Mouse (Mus musculus): ENCODE results near the gene Nat8f3. TPM values are rescaled to one million over a fixed set of nuclear protein-coding genes. Genes with fewer than 3 reads are reported as not detected.

The Nat8f3 gene
- polyA plus RNA-seq (2015; fragmentation: Nextera tagmentation; extraction: Ambion mirVana) = 0.10 and 0.17 TPM in 2 replicates

GRCm38 (mm10) chr6:85765532-85765931 is at the start of gene Nat8f3:
Gene Nat8f3 (minus strand): TSS chr6:85765754.

GRCm38 (mm10) chr6:85713105-85713504 is 52.4 kb downstream of the Nat8f3 start, which contains the start of gene Nat8f7:
Gene Nat8f7 (minus strand): TSS chr6:85713205.

Small RNAs within 50 kb of the gene (microRNA-seq; reads per million reads assigned to microRNA genes)
- gene Gm27317 = not detected
- gene Mir6375 = not detected

Other genes with a start within 250 kb of the Nat8f3 start
- gene Alms1, start 178.2 kb downstream of the Nat8f3 start, polyA plus RNA-seq (2015; fragmentation: Nextera tagmentation; extraction: Ambion mirVana) = 2.3 and 3.0 TPM in 2 replicates
- gene Nat8f7, start 52.5 kb downstream of the Nat8f3 start, polyA plus RNA-seq (2015; fragmentation: Nextera tagmentation; extraction: Ambion mirVana) = 0.14 and 0.31 TPM in 2 replicates
- gene Nat8f6, start 55.2 kb upstream of the Nat8f3 start, polyA plus RNA-seq (2015; fragmentation: Nextera tagmentation; extraction: Ambion mirVana) = not detected in 2 replicates
- 0.56 and 0.89 TPM in 2 replicates for gene Nat8f5, start 55.2 kb upstream of the Nat8f3 start, polyA plus RNA-seq (2015; fragmentation: Nextera tagmentation; extraction: Ambion mirVana)
- gene Nat8, start 66.3 kb upstream of the Nat8f3 start, polyA plus RNA-seq (2015; fragmentation: Nextera tagmentation; extraction: Ambion mirVana) = 0.76 and 0.77 TPM in 2 replicates
- gene Nat8f2, start 103.4 kb upstream of the Nat8f3 start, polyA plus RNA-seq (2015; fragmentation: Nextera tagmentation; extraction: Ambion mirVana) = not detected in 2 replicates
- gene Nat8f4, start 139.1 kb upstream of the Nat8f3 start, polyA plus RNA-seq (2015; fragmentation: Nextera tagmentation; extraction: Ambion mirVana) = 4.6 and 5.1 TPM in 2 replicates
- gene Tprkb, start 146.1 kb upstream of the Nat8f3 start, polyA plus RNA-seq (2015; fragmentation: Nextera tagmentation; extraction: Ambion mirVana) = 64.7 and 72.3 TPM in 2 replicates
- gene Nat8f1, start 149.9 kb upstream of the Nat8f3 start, polyA plus RNA-seq (2015; fragmentation: Nextera tagmentation; extraction: Ambion mirVana) = 28.1 and 28.9 TPM in 2 replicates
- gene Dusp11, start 195.9 kb upstream of the Nat8f3 start, polyA plus RNA-seq (2015; fragmentation: Nextera tagmentation; extraction: Ambion mirVana) = 37.5 and 38.1 TPM in 2 replicates

All from neural tube, postnatal 0 days (tissue).